Mouse (Mus musculus): ENCODE results near the gene Rtn1. TPM values are rescaled to one million over a fixed set of nuclear protein-coding genes. Genes with fewer than 3 reads are reported as not detected.

The Rtn1 gene
- total RNA-seq (2021): 1,000 to 10,000 TPM; 1,443 to 1,537 TPM

GRCm38 (mm10) chr12:72408954-72409353 is at the start of gene Rtn1:
TSS of gene Rtn1 (minus strand) at chr12:72409054.
- DNase-seq (ENCODE audit: low spot score in 2 of 2): no peak
- intact Hi-C loops (cut with DNase I): loop anchor here (5.0 to 10.0 kb wide), 3 partner anchors 54 to 172 kb away; no protein-coding TSS in a partner anchor

GRCm38 (mm10) chr12:72453941-72454340 is 45.1 kb upstream of the Rtn1 start:
- no peak for DNase-seq (ENCODE audit: low spot score in 2 of 2)
- intact Hi-C loops (cut with DNase I): no loop called here

- intact Hi-C loops (cut with DNase I): no loop called here
- DNase-seq (ENCODE audit: low spot score in 2 of 2): peak; percentile 17 to 25
These were observed 33.2 kb upstream of the Rtn1 start, which contains the start of gene Lrrc9 for GRCm38 (mm10) chr12:72441839-72442576. TSS of gene Lrrc9 (plus strand) at chr12:72441866.

GRCm38 (mm10) chr12:72438961-72439480 is 30.2 kb upstream of the Rtn1 start:
- no peak for DNase-seq (ENCODE audit: low spot score in 2 of 2)
- intact Hi-C loops (cut with DNase I): no loop called here

- no peak for DNase-seq (ENCODE audit: low spot score in 2 of 2)
- intact Hi-C loops (cut with DNase I): no loop called here
These were observed 29.0 kb upstream of the Rtn1 start for GRCm38 (mm10) chr12:72437676-72438341.

GRCm38 (mm10) chr12:72433241-72433865 is 24.5 kb upstream of the Rtn1 start:
- intact Hi-C loops (cut with DNase I): no loop called here
- DNase-seq (ENCODE audit: low spot score in 2 of 2): no peak

- DNase-seq (ENCODE audit: low spot score in 2 of 2): no peak
- intact Hi-C loops (cut with DNase I): no loop called here
These were observed 23.4 kb upstream of the Rtn1 start for GRCm38 (mm10) chr12:72432209-72432608.

GRCm38 (mm10) chr12:72427722-72428126 is 18.9 kb upstream of the Rtn1 start:
- intact Hi-C loops (cut with DNase I): loop anchor here (2.0 to 5.0 kb wide), 2 partner anchors 140 to 323 kb away; no protein-coding TSS in a partner anchor

GRCm38 (mm10) chr12:72422681-72423080 is 13.8 kb upstream of the Rtn1 start:
- DNase-seq (ENCODE audit: low spot score in 2 of 2): no peak
- intact Hi-C loops (cut with DNase I): no loop called here

More at GRCm38 (mm10) chr12:72427722-72428126, 18.9 kb upstream of the Rtn1 start:
- peak; percentile 70 to 73 for DNase-seq (ENCODE audit: low spot score in 2 of 2)

GRCm38 (mm10) chr12:72417762-72418161 is 8.9 kb upstream of the Rtn1 start:
- intact Hi-C loops (cut with DNase I): no loop called here
- no peak for DNase-seq (ENCODE audit: low spot score in 2 of 2)

- intact Hi-C loops (cut with DNase I): loop anchor here (5.0 to 10.0 kb wide), 3 partner anchors 54 to 171 kb away; no protein-coding TSS in a partner anchor
These were observed 553 bp downstream of the Rtn1 start for GRCm38 (mm10) chr12:72408111-72408891.

GRCm38 (mm10) chr12:72407721-72408110 is 1.1 kb downstream of the Rtn1 start:
- intact Hi-C loops (cut with DNase I): loop anchor here (5.0 to 10.0 kb wide), 3 partner anchors 53 to 170 kb away; no protein-coding TSS in a partner anchor
- DNase-seq (ENCODE audit: low spot score in 2 of 2): peak in 1 of 2 experiments; percentile 23

More at GRCm38 (mm10) chr12:72408111-72408891, 553 bp downstream of the Rtn1 start:
- DNase-seq (ENCODE audit: low spot score in 2 of 2): peak; percentile 78

- intact Hi-C loops (cut with DNase I): loop anchor here (5.0 to 10.0 kb wide), 3 partner anchors 52 to 170 kb away; no protein-coding TSS in a partner anchor
- DNase-seq (ENCODE audit: low spot score in 2 of 2): peak; percentile 40 to 51
These were observed 1.7 kb downstream of the Rtn1 start for GRCm38 (mm10) chr12:72407146-72407545.

GRCm38 (mm10) chr12:72405031-72405430 is 3.8 kb downstream of the Rtn1 start:
- intact Hi-C loops (cut with DNase I): loop anchor here (5.0 to 10.0 kb wide), 3 partner anchors 50 to 168 kb away; no protein-coding TSS in a partner anchor

GRCm38 (mm10) chr12:72393046-72393805 is 15.6 kb downstream of the Rtn1 start:
- intact Hi-C loops (cut with DNase I): no loop called here

More at GRCm38 (mm10) chr12:72405031-72405430, 3.8 kb downstream of the Rtn1 start:
- no peak for DNase-seq (ENCODE audit: low spot score in 2 of 2)

GRCm38 (mm10) chr12:72390346-72390745 is 18.5 kb downstream of the Rtn1 start:
- intact Hi-C loops (cut with DNase I): no loop called here
- DNase-seq (ENCODE audit: low spot score in 2 of 2): no peak

More at GRCm38 (mm10) chr12:72393046-72393805, 15.6 kb downstream of the Rtn1 start:
- peak; percentile 43 to 48 for DNase-seq (ENCODE audit: low spot score in 2 of 2)

- DNase-seq (ENCODE audit: low spot score in 2 of 2): no peak
- intact Hi-C loops (cut with DNase I): no loop called here
These were observed 19.3 kb downstream of the Rtn1 start for GRCm38 (mm10) chr12:72389377-72390103.
